Mouse (Mus musculus) lung, postnatal 0 days (tissue): ENCODE results near the gene Cipc.

Experiments used
- CTCF ChIP-seq: IDR thresholded peaks from 2 replicates; pipeline ENCODE4 v1.5.1; 2016; ENCODE audit warnings: antibody characterized with exemption, mild to moderate bottlenecking
- EP300 ChIP-seq: IDR thresholded peaks from 2 replicates; pipeline ENCODE4 v1.6.1; 2016; ENCODE audit warnings: antibody characterized with exemption, mild to moderate bottlenecking, control low read depth

GRCm38 (mm10) chr12:86952331-86952850 is 5.5 kb downstream of the Cipc start:
- TF ChIP-seq EP300 (no peak), CTCF (no peak)
